Comparison of ENCODE assay signal across 8 mouse cellular contexts in the genomic region with DNA sequence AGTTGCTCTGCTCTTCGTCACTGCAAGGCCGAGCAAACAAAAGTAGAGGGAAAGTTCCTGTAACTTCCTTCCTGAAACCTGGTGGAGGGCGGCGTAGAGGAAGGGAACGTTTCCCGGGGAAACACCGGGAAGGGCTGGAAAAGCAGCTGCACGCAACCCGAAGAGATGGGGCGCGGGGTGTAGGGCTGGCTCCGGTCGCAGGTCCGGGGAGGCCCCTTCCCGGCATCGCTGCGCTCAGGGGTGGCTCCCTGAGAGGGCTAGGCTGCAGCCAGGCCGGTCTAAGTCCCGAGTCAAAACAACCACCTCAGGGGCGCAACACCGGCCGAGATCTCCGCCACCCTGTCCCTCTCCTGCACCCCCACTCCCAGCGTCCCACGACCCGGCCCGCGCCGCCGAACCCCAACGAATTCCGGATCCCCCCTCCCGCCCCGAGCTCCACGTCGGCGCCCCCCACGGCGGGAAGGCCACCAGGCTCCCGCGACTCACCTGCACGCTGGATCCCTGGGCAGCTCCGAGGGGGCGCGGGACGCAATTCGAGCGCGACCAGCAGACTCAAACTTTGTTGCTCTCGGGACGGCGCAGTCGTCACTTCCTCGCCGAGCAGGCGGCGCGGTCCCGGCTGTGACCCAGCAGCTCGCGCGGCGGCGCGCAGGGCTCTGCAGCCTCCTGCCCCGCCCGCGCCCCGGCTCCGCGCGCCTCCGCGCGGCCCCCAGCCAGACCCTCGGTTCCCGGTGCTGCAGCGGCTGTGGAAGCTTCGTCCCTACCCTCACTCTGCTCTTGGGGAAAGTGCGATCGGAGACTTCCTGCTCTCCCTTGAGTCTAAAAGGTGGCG. TPM values are rescaled to one million over a fixed set of nuclear protein-coding genes. Genes with fewer than 3 reads are reported as not detected.
DNase-seq lines count a peak whose midpoint lies in the region; ATAC-seq and TF ChIP-seq lines count a peak whose summit lies in the region.

Elmsan1 (minus strand) TSS at position 593 of the 832 bp plus-strand sequence.

- H3K36me3 ChIP-seq in hindbrain, postnatal 0 days (ENCODE audit: insufficient read depth, low read length): no peaks in the 10 kb centered on the region

- intact Hi-C loops in gastrocnemius, postnatal 14 days (cut with DNase I; ENCODE audit: low total_unique reads): loop anchor here (5.0 kb wide), 1 partner anchor 56 kb away; no protein-coding TSS in a partner anchor
- intact Hi-C loops in left cerebral cortex, postnatal 10 days (cut with DNase I): no loop called here

- TF ChIP-seq CTCF in hindbrain, postnatal 0 days (IDR thresholded peaks at IDR 0.05; ENCODE audit: low read depth): no peak

- peak; percentile 53 for ATAC-seq in common myeloid progenitor, adult 5-6 weeks (replicated peaks; ENCODE audit: low read depth, poor library complexity, severe bottlenecking)
- peak; percentile 76 for ATAC-seq in hindbrain, postnatal 0 days
- ATAC-seq in megakaryocyte, adult 5-6 weeks (ENCODE audit: poor library complexity, severe bottlenecking): peak; percentile 70

- peak within 1 kb of the TSS; percentile 97 for H3K4me2 ChIP-seq in hindbrain, postnatal 0 days (ENCODE audit: low read depth, low read length)

- H3K4me1 ChIP-seq in hindbrain, postnatal 0 days (ENCODE audit: insufficient read depth, low read length): peaks cover 8% of the 10 kb centered on the region

- WGBS in hindbrain, postnatal 0 days: 3% methylated on average over 77 of the region's 82 CpGs

- peak; percentile 84 for DNase-seq in ZHBTc4 (ENCODE audit: low read depth, low spot score)
- peak; percentile 85 for DNase-seq in gastrocnemius, postnatal 14 days
- peak; percentile 85 for DNase-seq in hindbrain, postnatal 0 days (ENCODE audit: low spot score)
- DNase-seq in left cerebral cortex, postnatal 10 days (ENCODE audit: extremely low spot score in 1 of 2, low spot score in 2 of 2): peak in 1 of 2 experiments; percentile 89
- DNase-seq in right cerebral cortex, adult 2 months (ENCODE audit: low spot score in 2 of 2): peak; percentile 43 to 61
- peak; percentile 42 for DNase-seq in urinary bladder, postnatal 10 days (ENCODE audit: low spot score)

- no peaks in the 10 kb centered on the region for H3K27me3 ChIP-seq in hindbrain, postnatal 0 days (ENCODE audit: insufficient read depth, low read length)

- H3K27ac ChIP-seq in hindbrain, postnatal 0 days: peak within 1 kb of the TSS; percentile 52

- H3K9ac ChIP-seq in hindbrain, postnatal 0 days (replicated peaks; ENCODE audit: low read length): peak within 1 kb of the TSS; percentile 75

- H3K9me3 ChIP-seq in hindbrain, postnatal 0 days (ENCODE audit: low read length): no peaks in the 10 kb centered on the region

- H3K4me3 ChIP-seq in hindbrain, postnatal 0 days (ENCODE audit: low read length): peak within 1 kb of the TSS; percentile 79

RNA-seq across cellular contexts. Expression of gene Elmsan1, which starts in this region (rescaled TPM):
- total RNA-seq in common myeloid progenitor, adult 5-6 weeks (2017): 13.0 and 15.1 TPM in 2 replicates
- total RNA-seq in gastrocnemius, postnatal 14 days (2021): 10 to 100 TPM; 10.8 to 11.2 TPM
- total RNA-seq in hindbrain, postnatal 0 days (2014; rRNA removed): 9.3 and 11.5 TPM in 2 replicates
- 2.7 and 3.0 TPM in 2 replicates for polyA plus RNA-seq in hindbrain, postnatal 0 days (2015; fragmentation: Nextera tagmentation; extraction: Ambion mirVana)
- total RNA-seq in left cerebral cortex, postnatal 10 days (2021): 10 to 100 TPM; 12.3 to 13.5 TPM
- 24.6 and 27.0 TPM in 2 replicates for total RNA-seq in megakaryocyte, adult 5-6 weeks (2015)
- total RNA-seq in megakaryocyte, adult 5-6 weeks (2017): 17.0 and 25.0 TPM in 2 replicates
